Mouse (Mus musculus): ENCODE results near the gene Rgs9. TPM values are rescaled to one million over a fixed set of nuclear protein-coding genes. Genes with fewer than 3 reads are reported as not detected.

Gene Rgs9
- polyA plus RNA-seq, 1 experiment from 2014 or later = 1.4 TPM

- no peak for ATAC-seq (replicated peaks; ENCODE audit: extremely low read depth, insufficient read depth, low FRiP score)
- no peaks in the 10 kb centered on the region for H3K36me3 ChIP-seq (ENCODE audit: control insufficient read depth, insufficient read depth)
- WGBS = 82% methylated on average over 32 of the region's 32 CpGs
- H3K4me2 ChIP-seq (ENCODE audit: low read depth, low read length) = no peak overlapping the region
- H3K4me1 ChIP-seq (ENCODE audit: control insufficient read depth, insufficient read depth, low read length) = no peaks in the 10 kb centered on the region
- H3K4me3 ChIP-seq (ENCODE audit: low read length) = no peak overlapping the region
- no peaks in the 10 kb centered on the region for H3K27me3 ChIP-seq (ENCODE audit: control insufficient read depth, insufficient read depth, low read length)
- no peak overlapping the region for H3K9ac ChIP-seq (ENCODE audit: low read length)
- H3K27ac ChIP-seq (ENCODE audit: low read length) = no peak overlapping the region
- H3K9me3 ChIP-seq (replicated peaks; ENCODE audit: control insufficient read depth, low read length) = 0 out of 2 replicates have a peak, but pooled peaks cover 2% of the 10 kb centered on the region
Measured at GRCm38 (mm10) chr11:109258941-109259910, 38.7 kb downstream of the Rgs9 start.

- H3K4me3 ChIP-seq (ENCODE audit: low read length) = no peak overlapping the region
- WGBS = 91% methylated on average over 2 of the region's 2 CpGs
Measured at GRCm38 (mm10) chr11:109257824-109258223, 40.1 kb downstream of the Rgs9 start.

GRCm38 (mm10) chr11:109255022-109255421, 42.9 kb downstream of the Rgs9 start:
- Histone ChIP-seq H3K9ac (ENCODE audit: low read length) (no peak overlapping the region), H3K27ac (ENCODE audit: low read length) (no peak overlapping the region), H3K4me1 (ENCODE audit: control insufficient read depth, insufficient read depth, low read length) (no peaks in the 10 kb centered on the region), H3K27me3 (ENCODE audit: control insufficient read depth, insufficient read depth, low read length) (no peaks in the 10 kb centered on the region), H3K4me2 (ENCODE audit: low read depth, low read length) (no peak overlapping the region), H3K4me3 (ENCODE audit: low read length) (no peak overlapping the region), H3K9me3 (replicated peaks; ENCODE audit: control insufficient read depth, low read length) (no peaks in the 10 kb centered on the region), H3K36me3 (ENCODE audit: control insufficient read depth, insufficient read depth) (no peaks in the 10 kb centered on the region)
- no peak for ATAC-seq (replicated peaks; ENCODE audit: extremely low read depth, insufficient read depth, low FRiP score)
- WGBS = 66% methylated on average over 4 of the region's 4 CpGs

More at GRCm38 (mm10) chr11:109257824-109258223, 40.1 kb downstream of the Rgs9 start:
- Histone ChIP-seq H3K36me3 (ENCODE audit: control insufficient read depth, insufficient read depth) (no peaks in the 10 kb centered on the region), H3K27me3 (ENCODE audit: control insufficient read depth, insufficient read depth, low read length) (no peaks in the 10 kb centered on the region), H3K4me1 (ENCODE audit: control insufficient read depth, insufficient read depth, low read length) (no peaks in the 10 kb centered on the region), H3K27ac (ENCODE audit: low read length) (no peak overlapping the region), H3K9me3 (replicated peaks; ENCODE audit: control insufficient read depth, low read length) (0 out of 2 replicates have a peak, but pooled peaks cover 2% of the 10 kb centered on the region), H3K9ac (ENCODE audit: low read length) (no peak overlapping the region), H3K4me2 (ENCODE audit: low read depth, low read length) (no peak overlapping the region)
- ATAC-seq (replicated peaks; ENCODE audit: extremely low read depth, insufficient read depth, low FRiP score) = no peak

GRCm38 (mm10) chr11:109252483-109252882, 45.4 kb downstream of the Rgs9 start:
- H3K36me3 ChIP-seq (ENCODE audit: control insufficient read depth, insufficient read depth) = no peaks in the 10 kb centered on the region
- WGBS = 56% methylated on average over 5 of the region's 5 CpGs
- no peak overlapping the region for H3K4me2 ChIP-seq (ENCODE audit: low read depth, low read length)
- H3K4me3 ChIP-seq (ENCODE audit: low read length) = no peak overlapping the region
- ATAC-seq (replicated peaks; ENCODE audit: extremely low read depth, insufficient read depth, low FRiP score) = no peak
- no peaks in the 10 kb centered on the region for H3K27me3 ChIP-seq (ENCODE audit: control insufficient read depth, insufficient read depth, low read length)
- no peaks in the 10 kb centered on the region for H3K9me3 ChIP-seq (replicated peaks; ENCODE audit: control insufficient read depth, low read length)
- no peak overlapping the region for H3K9ac ChIP-seq (ENCODE audit: low read length)
- H3K4me1 ChIP-seq (ENCODE audit: control insufficient read depth, insufficient read depth, low read length) = no peaks in the 10 kb centered on the region
- H3K27ac ChIP-seq (ENCODE audit: low read length) = no peak overlapping the region

- H3K9me3 ChIP-seq (replicated peaks; ENCODE audit: control insufficient read depth, low read length) = no peaks in the 10 kb centered on the region
- H3K36me3 ChIP-seq (ENCODE audit: control insufficient read depth, insufficient read depth) = no peaks in the 10 kb centered on the region
- H3K27me3 ChIP-seq (ENCODE audit: control insufficient read depth, insufficient read depth, low read length) = no peaks in the 10 kb centered on the region
- H3K4me1 ChIP-seq (ENCODE audit: control insufficient read depth, insufficient read depth, low read length) = no peaks in the 10 kb centered on the region
- no peak overlapping the region for H3K4me3 ChIP-seq (ENCODE audit: low read length)
- no peak overlapping the region for H3K4me2 ChIP-seq (ENCODE audit: low read depth, low read length)
- no peak for ATAC-seq (replicated peaks; ENCODE audit: extremely low read depth, insufficient read depth, low FRiP score)
- H3K27ac ChIP-seq (ENCODE audit: low read length) = no peak overlapping the region
- 74% methylated on average over 4 of the region's 4 CpGs for WGBS
- H3K9ac ChIP-seq (ENCODE audit: low read length) = no peak overlapping the region
Measured at GRCm38 (mm10) chr11:109250566-109250965, 47.4 kb downstream of the Rgs9 start.

GRCm38 (mm10) chr11:109246920-109247319, 51.0 kb downstream of the Rgs9 start:
- WGBS = 44% methylated on average over 3 of the region's 3 CpGs
- ATAC-seq (replicated peaks; ENCODE audit: extremely low read depth, insufficient read depth, low FRiP score) = no peak

GRCm38 (mm10) chr11:109244635-109245360, 53.1 kb downstream of the Rgs9 start:
- WGBS = 30% methylated on average over 23 of the region's 23 CpGs
- no peaks in the 10 kb centered on the region for H3K4me1 ChIP-seq (ENCODE audit: control insufficient read depth, insufficient read depth, low read length)
- no peak overlapping the region for H3K9ac ChIP-seq (ENCODE audit: low read length)
- H3K9me3 ChIP-seq (replicated peaks; ENCODE audit: control insufficient read depth, low read length) = no peaks in the 10 kb centered on the region
- no peak overlapping the region for H3K4me3 ChIP-seq (ENCODE audit: low read length)
- no peaks in the 10 kb centered on the region for H3K36me3 ChIP-seq (ENCODE audit: control insufficient read depth, insufficient read depth)
- no peaks in the 10 kb centered on the region for H3K27me3 ChIP-seq (ENCODE audit: control insufficient read depth, insufficient read depth, low read length)
- peak overlapping the region; percentile 22; the same call in 1 of the 2 replicates for H3K4me2 ChIP-seq (ENCODE audit: low read depth, low read length)
- no peak overlapping the region for H3K27ac ChIP-seq (ENCODE audit: low read length)
- ATAC-seq (replicated peaks; ENCODE audit: extremely low read depth, insufficient read depth, low FRiP score) = no peak

More at GRCm38 (mm10) chr11:109246920-109247319, 51.0 kb downstream of the Rgs9 start:
- no peaks in the 10 kb centered on the region for H3K9me3 ChIP-seq (replicated peaks; ENCODE audit: control insufficient read depth, low read length)
- no peak overlapping the region for H3K4me3 ChIP-seq (ENCODE audit: low read length)
- no peaks in the 10 kb centered on the region for H3K27me3 ChIP-seq (ENCODE audit: control insufficient read depth, insufficient read depth, low read length)
- no peak overlapping the region for H3K27ac ChIP-seq (ENCODE audit: low read length)
- no peak overlapping the region for H3K4me2 ChIP-seq (ENCODE audit: low read depth, low read length)
- no peaks in the 10 kb centered on the region for H3K4me1 ChIP-seq (ENCODE audit: control insufficient read depth, insufficient read depth, low read length)
- H3K9ac ChIP-seq (ENCODE audit: low read length) = no peak overlapping the region
- no peaks in the 10 kb centered on the region for H3K36me3 ChIP-seq (ENCODE audit: control insufficient read depth, insufficient read depth)

GRCm38 (mm10) chr11:109240126-109240525, 57.8 kb downstream of the Rgs9 start:
- Histone ChIP-seq H3K27me3 (ENCODE audit: control insufficient read depth, insufficient read depth, low read length) (no peaks in the 10 kb centered on the region), H3K9me3 (replicated peaks; ENCODE audit: control insufficient read depth, low read length) (no peaks in the 10 kb centered on the region), H3K4me2 (ENCODE audit: low read depth, low read length) (no peak overlapping the region), H3K9ac (ENCODE audit: low read length) (no peak overlapping the region), H3K27ac (ENCODE audit: low read length) (no peak overlapping the region), H3K4me1 (ENCODE audit: control insufficient read depth, insufficient read depth, low read length) (no peaks in the 10 kb centered on the region), H3K36me3 (ENCODE audit: control insufficient read depth, insufficient read depth) (no peaks in the 10 kb centered on the region), H3K4me3 (ENCODE audit: low read length) (no peak overlapping the region)
- WGBS = 44% methylated on average over 4 of the region's 4 CpGs
- no peak for ATAC-seq (replicated peaks; ENCODE audit: extremely low read depth, insufficient read depth, low FRiP score)

GRCm38 (mm10) chr11:109238671-109239070, 59.3 kb downstream of the Rgs9 start:
- Histone ChIP-seq H3K9me3 (replicated peaks; ENCODE audit: control insufficient read depth, low read length) (no peaks in the 10 kb centered on the region), H3K4me3 (ENCODE audit: low read length) (no peak overlapping the region), H3K27ac (ENCODE audit: low read length) (no peak overlapping the region), H3K9ac (ENCODE audit: low read length) (no peak overlapping the region), H3K4me2 (ENCODE audit: low read depth, low read length) (no peak overlapping the region), H3K36me3 (ENCODE audit: control insufficient read depth, insufficient read depth) (no peaks in the 10 kb centered on the region), H3K27me3 (ENCODE audit: control insufficient read depth, insufficient read depth, low read length) (no peaks in the 10 kb centered on the region), H3K4me1 (ENCODE audit: control insufficient read depth, insufficient read depth, low read length) (no peaks in the 10 kb centered on the region)
- ATAC-seq (replicated peaks; ENCODE audit: extremely low read depth, insufficient read depth, low FRiP score) = no peak
- 70% methylated on average over 6 of the region's 6 CpGs for WGBS
